Mouse (Mus musculus) left cerebral cortex, postnatal 25 days (tissue): ENCODE data around the gene Matk. TPM values are rescaled to one million over a fixed set of nuclear protein-coding genes. Genes with fewer than 3 reads are reported as not detected.
"Not testable (repeated sequence)": the region's sequence is repeated elsewhere in the genome, so short reads cannot be mapped to it uniquely, and the experiment has no call there.

Experiments used
- DNase-seq, 2 experiments: peaks; one replicate each; pipeline ENCODE4 v3.0.0; 2022; ENCODE audit warnings: low spot score in 2 of 2, mixed read lengths in 1 of 2
- intact Hi-C: fragments of 180-260 bp; cut with DNase I; formaldehyde crosslinking; loops from one replicate; pipeline ENCODE4 v1.15.1; 2025
- total RNA-seq, 2 experiments: library from RNA; stranded (reverse); gene quantifications; 2 replicates each; pipeline ENCODE4 v1.2.3; 2021

Gene Matk
- total RNA-seq, result 100 to 1,000 TPM; 191 to 194 TPM

DNA sequence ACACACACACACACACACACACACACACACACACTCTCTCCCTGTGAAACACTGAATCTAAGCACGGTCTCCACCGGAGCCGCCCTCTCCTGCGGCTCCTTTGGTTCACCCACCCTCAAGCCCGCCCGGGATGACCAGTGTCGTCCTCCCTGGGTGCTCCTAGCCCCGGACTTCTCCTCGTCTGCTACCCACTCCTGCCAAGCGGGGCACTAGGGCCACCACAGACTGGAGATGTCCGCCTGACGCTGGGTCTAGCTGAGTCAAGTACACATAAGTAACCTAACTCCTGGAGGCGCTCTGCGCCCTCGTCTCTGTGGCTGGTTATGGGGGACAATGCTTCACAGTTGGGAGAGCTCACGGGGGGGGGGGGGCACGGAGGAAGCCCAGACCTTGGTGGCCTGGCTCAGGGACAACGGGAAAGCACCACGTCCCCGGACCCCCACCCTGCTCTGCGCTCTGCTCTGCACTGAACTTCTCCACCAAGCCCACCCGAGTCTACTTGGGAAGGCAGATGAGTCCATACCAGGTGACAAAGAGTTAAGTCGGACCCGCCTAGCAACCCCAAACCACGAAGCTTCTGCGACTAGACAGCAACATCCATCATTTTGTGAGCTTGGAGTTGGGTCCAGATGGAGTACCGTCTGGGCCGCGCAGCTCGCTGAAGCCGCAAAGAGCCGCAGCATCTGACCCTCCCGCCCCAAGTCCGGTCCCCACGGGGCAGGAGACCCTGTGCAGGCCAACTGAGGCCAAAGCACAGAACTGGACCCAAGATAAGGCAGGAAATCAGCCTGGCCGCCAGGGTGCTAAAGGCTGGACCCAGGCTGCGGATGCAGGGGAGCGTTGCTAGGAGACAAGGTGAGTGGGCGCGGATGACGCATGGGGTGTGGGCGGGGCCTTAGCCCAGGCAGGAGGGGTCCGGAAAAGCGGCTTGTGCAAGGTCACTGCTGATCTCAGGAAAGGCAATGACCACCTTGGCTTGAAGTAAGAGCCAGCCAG lies at the start of gene Matk:
Gene Matk, plus strand, starts transcription at position 512 of the 996 bp plus-strand sequence.
- DNase-seq, result peak; percentile 89 to 97
- intact Hi-C loops, result no loop called here

DNA sequence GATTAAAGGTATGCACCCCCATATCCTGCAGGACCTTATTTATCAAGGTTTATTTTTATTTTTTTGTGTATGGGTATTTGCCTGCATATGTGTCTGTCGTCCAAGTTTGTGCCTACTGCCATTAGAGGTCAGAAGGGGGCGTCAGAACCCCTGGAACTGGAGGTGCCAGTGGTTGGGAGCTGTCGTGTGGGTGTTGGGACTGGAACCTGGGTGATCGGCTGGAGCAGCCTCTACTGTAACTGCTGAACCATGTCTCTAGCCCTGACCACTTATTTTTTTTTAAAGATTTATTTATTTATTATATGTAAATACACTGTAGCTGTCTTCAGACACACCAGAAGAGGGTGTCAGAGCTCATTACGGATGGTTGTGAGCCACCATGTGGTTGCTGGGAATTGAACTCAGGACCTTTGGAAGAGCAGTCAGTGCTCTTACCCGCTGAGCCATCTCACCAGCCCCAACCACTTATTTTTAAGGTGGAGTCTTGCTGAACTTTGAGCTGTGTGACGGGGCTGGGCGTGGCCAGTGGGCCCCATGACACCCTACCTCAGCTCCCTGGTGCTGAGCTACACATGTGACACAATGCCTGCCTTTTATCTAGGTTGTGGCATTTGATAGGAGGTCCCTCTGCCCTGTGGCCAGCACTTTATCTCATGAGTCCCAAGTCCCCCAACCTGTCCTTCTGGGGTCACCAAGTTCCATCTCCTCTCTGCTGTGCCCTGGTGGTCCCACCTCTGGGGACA lies 49.6 kb upstream of the Matk start:
- no peak for DNase-seq
- intact Hi-C loops, result no loop called here

DNA sequence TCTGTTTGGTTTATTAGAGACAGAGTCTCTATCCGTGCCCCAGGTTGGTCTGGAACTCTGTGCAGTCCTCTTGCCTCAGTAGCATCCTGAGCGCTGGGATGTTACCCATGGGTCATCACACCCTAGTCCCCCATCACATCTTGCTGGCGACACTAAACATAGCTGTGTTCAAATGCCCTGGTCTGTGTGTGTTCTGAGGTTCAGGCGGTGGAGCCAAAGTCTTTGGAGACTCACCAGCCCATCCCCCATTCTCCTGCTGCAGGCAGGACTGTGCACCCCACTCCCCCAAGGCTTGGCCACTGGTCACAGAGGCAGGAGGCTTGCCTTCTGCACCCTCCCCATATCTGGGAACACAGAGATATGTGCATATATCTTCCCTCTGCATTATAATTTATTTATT lies 48.6 kb upstream of the Matk start:
- intact Hi-C loops, result no loop called here
- no peak for DNase-seq

DNA sequence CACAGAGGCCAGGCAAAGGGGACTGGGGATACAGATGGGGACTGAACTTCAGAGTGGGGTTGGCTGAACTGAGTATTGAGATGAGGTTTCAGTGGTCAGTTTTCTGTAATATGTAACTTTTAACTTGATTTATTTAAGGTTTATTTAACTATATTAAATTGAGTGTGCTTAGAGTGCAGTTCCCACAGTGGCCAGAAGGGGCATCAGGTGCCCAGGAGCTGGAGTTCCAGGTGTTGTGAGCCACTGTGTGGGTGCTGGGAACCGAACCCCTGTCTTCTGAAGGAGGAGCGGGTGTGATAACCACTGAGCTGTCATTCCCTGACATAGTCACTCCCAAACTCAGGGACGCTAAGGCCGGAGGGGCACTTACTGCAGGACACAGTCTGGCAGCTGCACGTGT lies 42.6 kb upstream of the Matk start:
- no peak for DNase-seq
- intact Hi-C loops, result no loop called here

DNA sequence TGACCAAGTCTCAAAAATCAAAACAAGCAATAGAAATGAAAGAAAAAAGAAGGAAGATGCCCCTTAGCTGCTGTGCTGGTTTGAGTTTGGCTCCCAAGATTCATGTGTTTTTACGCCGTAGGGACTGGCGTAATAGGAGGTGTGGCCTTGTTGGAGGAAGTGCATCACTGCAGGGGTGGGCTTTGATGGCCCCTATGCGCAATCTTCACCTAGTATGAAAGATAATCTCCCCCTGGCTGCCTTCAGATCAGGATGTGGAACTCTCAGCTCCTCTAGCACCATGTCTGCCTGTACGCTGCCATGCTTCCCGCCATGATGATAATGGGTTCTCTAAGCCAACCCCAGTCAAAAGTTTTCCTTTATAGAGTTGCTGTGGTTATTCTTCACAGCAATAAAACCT lies 36.5 kb upstream of the Matk start:
- no peak for DNase-seq
- intact Hi-C loops, result loop anchor here (2.0 kb wide), 1 partner anchor 17 kb away; no protein-coding TSS in a partner anchor

DNA sequence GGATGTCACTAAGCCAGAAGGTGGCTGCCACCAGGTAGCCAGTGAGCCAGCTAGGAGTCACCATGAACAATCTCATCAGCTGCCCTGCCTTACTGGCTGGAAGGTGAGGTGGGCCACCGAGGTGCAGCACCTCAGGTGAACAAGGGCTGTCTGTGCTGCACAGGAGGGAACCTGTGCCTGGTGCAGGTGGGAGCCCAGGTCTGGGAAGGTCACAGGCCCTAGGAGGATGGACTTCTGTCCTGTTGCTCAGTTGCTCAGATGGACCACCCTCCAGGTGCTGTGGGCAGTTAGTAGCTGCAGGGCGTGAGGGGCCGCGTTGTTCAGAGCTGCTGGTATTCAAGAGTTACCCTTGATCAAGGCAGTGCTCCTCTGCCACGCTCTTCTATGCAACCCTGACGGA lies 35.9 kb upstream of the Matk start:
- intact Hi-C loops, result loop anchor here (2.0 kb wide), 1 partner anchor 18 kb away; no protein-coding TSS in a partner anchor
- no peak for DNase-seq

DNA sequence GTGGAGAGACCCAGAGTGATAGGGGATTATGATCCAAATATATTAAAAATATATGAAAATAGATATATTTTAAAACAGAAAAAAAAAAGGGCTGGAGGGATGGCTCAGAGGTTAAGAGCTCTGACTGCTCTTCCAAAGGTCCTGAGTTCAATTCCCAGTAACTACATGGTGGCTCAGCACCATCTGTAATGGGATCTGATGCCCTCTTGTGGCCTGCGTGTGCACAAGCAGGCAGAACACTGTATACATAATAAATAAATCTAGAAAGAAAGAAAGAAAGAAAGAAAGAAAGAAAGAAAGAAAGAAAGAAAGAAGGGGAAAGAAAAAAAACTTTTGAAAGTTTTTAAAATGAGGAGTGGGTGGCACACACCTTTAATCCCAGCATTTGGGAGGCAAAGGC lies 35.5 kb upstream of the Matk start:
- DNase-seq, result not testable (repeated sequence)
- intact Hi-C loops, result loop anchor here (2.0 kb wide), 1 partner anchor 18 kb away; no protein-coding TSS in a partner anchor

DNA sequence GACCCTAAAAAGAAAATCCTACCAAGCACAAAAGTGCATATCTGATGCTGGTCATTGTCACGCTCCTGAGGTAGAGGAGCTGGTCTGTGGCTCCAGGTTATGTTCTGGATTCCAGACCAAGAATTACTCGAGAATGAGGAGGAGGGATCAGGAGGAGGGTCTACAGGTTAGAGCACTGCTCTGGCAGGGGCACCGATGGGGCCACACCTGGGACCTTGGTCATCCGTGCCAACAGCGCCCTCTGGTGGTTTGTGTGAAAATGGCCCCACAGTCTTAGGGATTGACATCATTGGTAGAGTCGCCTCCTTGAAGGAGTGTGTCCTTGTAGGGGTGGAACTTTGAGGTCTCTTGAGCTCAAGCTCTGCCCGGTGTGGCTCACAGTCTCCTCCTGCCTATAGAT lies 34.8 kb upstream of the Matk start:
- intact Hi-C loops, result loop anchor here (2.0 kb wide), 1 partner anchor 19 kb away; no protein-coding TSS in a partner anchor
- DNase-seq, result peak in 1 of 2 experiments; percentile 50

DNA sequence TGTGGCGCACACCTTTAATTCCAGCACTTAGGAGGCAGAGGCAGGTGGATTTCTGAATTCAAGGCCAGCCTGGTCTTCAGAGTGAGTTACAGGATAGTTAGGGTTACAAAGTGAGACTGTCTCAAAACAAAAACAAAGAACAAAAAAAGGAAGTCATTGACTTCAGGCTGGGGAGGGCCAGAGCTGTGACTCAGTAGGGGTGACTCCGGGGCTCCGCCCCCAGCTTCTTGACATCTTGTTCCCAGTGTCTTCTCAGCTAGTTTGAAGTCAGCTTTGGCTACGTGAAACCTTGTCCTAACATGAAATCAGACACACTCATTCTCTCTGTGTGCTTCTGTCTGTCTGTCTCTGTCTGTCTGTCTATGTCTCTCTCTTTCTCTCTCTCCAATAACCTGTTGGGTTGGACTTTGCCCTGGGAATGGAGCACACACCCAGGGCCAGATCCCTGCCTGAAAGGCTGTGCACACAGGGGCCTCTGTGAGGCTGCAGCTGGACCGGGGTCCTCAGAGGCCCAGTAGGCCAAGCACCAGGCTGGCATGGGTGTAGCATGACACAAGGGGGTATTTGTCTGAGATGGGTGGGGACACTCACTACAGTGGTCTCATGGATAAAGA lies 31.2 kb upstream of the Matk start:
- DNase-seq, result no peak
- intact Hi-C loops, result no loop called here

DNA sequence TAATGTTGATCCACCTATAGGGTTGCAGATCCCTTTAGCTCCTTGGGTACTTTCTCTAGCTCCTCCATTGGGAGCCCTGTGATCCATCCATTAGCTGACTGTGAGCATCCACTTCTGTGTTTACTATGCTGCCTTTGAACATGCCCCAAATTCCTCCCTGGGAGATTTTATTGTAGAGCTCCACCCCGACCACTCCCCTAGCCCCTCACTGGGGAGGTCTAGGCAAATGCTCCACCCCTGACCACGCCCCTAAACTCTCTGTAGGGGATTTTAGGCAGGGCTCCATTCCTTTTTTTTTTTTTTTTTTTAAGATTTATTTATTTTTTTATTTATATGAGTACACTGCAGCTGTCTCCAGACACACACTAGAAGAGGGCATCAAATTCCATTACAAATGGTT lies 29.0 kb upstream of the Matk start:
- DNase-seq, intact Hi-C loops: not testable (repeated sequence)

DNA sequence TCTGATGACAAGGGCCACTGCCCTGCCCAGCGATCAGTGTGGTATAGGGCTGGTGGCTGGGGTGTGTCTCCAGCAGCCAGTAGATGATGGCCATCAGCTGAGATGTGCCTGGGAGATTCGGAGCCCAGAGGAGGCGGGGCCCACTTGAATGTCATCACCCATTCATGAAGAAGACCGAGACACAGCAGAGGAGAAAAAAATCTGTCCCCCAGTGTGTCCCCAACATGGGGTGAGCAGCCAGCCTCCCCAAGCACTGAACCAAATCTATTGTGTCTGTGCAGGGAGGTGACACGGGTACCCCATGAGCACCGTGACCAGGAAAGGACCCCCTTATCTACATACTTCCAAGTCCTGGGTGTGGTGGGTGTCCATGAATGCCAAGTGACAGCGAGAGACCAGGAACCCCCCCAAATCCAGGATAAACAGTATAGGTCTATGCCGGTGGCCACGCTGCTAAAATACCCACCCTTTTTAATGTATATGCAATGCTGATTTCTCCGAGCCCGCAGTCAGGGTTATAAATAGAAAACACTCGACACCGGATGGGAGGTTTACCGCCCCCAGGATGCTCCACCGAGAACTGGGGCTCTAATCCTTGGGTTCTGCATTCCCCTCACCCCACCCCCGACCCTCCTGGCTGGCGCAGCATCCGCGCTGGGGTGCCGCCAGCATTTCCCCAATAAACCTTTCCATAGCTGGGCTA lies 22.8 kb upstream of the Matk start:
- intact Hi-C loops, result no loop called here
- peak; percentile 52 to 76 for DNase-seq

DNA sequence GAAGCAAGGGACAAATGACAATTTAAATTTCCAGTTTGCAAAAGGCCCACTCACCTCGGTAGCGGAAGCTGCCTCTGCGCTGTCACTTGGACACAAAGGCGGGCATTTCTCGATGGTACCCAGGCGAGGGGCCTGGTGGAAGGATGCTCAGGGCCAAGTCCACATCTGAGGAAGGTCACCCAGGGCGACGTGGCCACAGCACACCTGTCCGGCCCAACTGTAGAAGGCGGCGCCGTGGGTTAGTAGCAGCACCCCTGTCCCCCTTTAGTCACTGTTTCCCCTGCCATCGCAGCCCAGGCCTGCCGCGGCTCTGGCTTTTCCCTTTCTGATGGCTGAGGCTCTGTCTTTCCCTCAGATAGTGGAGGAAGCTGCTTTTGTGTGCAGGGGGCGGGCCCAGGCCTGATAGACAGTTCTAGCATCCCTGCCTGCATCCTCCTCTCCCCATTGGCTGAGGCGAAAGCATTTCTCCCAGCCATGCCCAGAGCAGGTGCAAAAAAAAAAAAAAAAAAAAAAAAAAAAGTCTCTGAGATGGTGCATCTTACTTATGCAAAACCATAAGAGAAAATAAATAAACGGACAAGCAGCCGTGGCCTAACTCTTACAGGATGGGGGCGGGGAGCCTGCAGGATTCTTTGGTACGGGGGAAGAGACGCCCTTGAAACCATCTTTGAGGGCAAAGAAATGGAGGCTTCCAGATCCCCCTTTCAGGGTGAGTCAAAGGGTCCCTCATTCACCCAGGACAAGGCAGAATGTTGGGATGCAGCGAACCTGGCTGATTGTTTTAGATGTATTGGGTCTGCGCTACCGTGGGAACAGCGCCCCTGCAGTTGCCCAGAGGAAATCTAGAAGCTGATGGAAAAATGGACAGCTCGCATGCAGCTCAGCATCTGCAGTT lies 22.1 kb upstream of the Matk start, which contains the start of gene Atcay:
Gene Atcay, minus strand, starts transcription at position 396 of the 895 bp plus-strand sequence.
- intact Hi-C loops, result no loop called here

DNA sequence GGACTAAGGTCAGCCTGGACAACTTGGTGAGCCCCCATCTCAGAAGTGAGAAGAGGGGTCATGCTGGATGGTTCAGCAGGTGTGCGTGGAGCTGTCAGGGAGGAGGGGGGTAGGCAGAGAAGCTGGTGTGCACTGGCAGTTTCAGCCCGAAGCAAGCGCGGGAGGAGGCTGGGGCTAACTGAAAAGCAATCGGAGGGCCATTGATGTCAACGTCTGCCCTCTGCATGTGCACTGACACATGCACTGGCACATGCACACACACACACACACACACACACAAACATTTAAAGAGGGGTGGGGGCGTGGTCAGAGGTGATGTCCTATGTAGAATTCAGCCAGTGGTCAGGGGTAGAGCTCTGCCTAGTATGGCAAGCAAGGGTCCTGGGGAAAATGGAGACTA lies 21.3 kb upstream of the Matk start:
- intact Hi-C loops, result no loop called here
- no peak for DNase-seq

More for the DNA sequence above, 22.1 kb upstream of the Matk start, which contains the start of gene Atcay:
- peak; percentile 86 to 95 for DNase-seq

DNA sequence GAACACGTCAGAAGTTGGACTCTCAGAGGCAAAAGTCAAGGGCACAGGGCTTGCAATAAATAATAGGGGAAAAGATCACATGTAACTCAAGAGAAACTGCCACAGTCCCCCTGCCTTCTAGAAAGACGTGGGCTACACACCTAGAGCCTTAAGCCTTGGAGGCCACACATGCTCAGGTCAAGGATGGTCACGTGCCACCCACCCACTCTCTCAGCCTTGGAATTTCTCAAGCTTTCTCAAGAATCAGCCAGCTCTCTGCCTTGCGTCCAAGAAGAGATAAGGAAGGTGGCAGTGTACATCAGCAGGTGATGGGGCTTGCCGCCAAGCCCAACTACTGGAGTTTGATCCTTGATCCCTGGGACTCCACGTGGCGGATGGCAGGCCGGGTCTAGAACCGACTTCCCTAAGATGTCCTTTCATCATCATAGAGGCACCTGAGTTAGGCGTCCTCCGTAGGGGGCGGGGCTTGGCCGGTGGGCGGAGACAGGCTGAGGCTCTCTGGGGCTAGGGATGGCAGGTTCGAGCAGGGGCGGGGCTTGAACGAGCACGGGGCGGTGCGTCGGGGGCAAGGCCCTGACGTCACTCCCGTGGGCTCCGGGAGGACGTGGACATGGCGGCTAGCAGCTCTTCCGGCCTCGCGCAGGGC lies 20.0 kb upstream of the Matk start, which contains the start of gene Zfr2:
Gene Zfr2, plus strand, starts transcription at position 576 of the 646 bp plus-strand sequence.
- intact Hi-C loops, result no loop called here
- DNase-seq, result peak; percentile 93 to 97

DNA sequence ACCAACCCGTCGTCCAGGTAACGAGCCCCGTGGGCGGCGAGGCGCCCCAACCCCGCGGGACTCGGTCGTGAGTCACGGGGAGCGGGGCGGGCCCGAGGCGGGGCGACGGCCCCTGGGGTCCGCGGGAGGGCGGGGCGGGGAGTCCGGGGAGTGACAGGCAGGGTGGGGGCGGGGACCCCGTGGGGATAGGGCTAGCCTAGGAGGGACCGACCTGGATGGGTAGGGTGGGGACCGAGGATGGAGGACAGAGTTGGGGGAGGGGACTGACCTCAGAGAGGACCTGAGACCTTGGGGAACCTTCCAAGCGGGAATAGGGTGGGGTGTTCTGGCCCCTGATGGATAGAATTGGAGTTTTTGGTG lies 19.5 kb upstream of the Matk start:
- DNase-seq, result no peak
- intact Hi-C loops, result no loop called here

DNA sequence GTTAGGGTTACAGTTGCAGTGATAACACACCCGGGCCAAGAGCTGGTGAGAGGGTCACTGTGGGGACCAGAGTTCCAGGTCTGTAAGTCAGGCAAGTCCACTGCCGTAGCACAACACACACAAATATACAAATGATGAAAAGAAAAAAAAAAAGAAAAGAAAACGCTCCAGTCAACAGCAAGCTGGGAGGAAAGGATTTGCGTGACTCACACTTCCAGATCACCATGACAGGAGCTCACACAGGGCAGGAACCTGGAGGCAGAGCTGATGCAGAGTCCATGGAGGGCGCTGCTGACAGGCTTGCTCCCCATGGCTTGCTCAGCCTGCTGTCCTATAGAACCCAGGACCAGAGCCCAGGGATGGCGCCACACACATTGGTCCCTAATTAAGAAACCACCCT lies 18.5 kb upstream of the Matk start:
- intact Hi-C loops, result no loop called here
- no peak for DNase-seq

DNA sequence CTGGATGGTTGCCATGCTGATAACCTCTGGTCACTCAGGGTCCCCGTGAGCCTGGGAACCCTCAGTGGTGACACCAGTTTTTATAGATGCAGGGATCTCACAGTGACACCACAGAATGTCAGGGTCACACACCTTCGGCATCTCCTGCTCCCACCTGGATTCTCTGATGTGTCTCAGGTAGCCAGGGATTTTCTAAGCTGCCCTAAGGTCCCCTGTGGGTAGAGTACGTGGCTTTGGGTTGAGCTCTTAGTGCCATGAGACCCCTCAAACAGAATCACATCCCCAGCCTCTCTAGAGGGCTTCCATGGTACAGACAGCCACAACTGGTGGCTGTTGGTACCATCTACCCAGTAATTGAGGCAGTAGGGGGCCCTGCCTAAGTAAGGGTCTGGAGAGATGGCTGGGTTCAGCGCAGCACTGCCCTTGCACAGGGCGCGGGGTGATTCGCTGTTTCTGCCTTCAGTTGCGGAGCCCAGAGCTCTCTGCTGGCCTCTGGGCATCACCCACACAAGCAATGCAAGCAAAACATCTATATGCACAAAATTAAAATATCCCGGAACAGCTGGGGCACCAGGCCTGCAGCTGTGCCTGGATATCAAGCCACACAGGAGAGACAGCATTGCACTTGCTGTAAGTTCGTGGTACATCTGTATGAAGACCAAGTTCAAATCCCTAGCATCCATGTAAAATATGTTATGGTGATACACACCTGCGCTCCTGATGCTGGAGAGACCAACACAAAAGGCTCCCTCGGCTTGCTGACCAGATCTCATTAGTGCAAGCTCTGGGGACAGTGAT lies 16.1 kb upstream of the Matk start:
- intact Hi-C loops, result no loop called here
- no peak for DNase-seq
